Mouse (Mus musculus): ENCODE results near the gene Bend6. TPM values are rescaled to one million over a fixed set of nuclear protein-coding genes. Genes with fewer than 3 reads are reported as not detected.
A peak's percentile ranks its signal among the peaks of the same experiment; 100 is the strongest.

The Bend6 gene
- polyA plus RNA-seq, 1 experiment from 2014 or later, result 0.68 TPM

DNA sequence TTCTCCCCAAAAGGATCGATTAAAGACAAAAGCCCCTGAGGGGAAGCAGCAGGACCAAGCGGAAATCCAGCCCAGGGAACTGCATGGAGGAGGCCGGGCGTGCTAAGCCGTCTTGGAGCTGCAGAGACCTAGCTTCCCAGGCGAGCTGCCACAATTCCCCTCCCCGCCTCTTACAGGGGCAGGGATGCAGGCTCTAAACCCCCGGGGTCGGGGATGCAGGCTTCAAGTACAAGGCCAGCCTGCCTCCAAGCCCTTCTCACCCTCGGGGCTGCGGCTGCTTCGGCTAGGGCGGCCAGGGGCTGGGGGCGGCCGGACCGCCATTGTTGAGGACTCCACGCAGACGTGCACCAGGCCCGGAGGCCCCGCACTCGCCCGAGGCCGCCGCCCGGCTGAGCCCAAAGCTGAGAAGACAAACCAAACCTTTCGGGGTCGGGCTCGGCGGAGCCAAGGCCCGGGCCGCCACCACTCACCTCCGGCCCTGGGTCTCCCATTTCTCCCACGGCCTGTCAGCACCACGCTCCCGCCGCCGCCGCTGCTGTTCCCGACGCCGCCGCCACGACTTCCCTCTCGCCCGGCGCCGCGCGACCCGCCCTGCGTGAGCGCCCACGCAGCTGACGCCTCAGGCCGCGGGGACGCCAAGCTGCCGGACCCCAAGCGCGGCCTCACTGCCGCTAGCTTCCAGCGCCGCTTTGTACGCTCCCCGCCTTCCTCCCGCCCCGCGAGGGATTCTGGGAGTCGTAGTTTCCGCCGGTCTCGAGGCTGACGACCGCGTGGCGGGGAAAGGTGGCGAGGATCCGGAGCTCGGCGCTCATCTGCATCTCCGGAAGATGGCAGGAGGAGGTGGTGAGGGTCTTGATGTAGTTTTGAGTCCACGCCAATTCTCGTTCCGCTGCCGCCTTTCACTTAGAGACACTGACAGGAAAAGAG is 93.5 kb downstream of the Bend6 start, which contains the start of gene Zfp451:
Gene Zfp451 (minus strand): TSS at position 728 of the 927 bp plus-strand sequence.
- DNase-seq (ENCODE audit: low spot score), result peak; percentile 91

DNA sequence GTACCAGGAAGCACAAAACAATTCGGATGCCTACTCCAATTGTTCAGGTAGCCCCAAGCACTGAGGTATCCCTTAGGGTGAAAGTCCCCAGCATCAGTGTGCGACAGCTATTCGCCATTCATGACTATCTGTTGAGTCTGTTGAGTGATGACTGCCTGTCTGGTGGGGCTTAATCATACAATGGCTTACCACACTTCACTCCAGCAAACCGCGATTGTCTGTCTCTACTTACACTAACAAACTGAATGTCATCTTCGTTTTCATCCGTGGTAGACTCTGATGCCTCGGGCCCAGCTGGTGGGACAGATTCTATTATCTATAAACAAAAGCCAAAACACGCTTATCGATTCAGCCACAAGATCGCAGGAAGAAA is 94.1 kb downstream of the Bend6 start:
- peak; percentile 21 for DNase-seq (ENCODE audit: low spot score)

DNA sequence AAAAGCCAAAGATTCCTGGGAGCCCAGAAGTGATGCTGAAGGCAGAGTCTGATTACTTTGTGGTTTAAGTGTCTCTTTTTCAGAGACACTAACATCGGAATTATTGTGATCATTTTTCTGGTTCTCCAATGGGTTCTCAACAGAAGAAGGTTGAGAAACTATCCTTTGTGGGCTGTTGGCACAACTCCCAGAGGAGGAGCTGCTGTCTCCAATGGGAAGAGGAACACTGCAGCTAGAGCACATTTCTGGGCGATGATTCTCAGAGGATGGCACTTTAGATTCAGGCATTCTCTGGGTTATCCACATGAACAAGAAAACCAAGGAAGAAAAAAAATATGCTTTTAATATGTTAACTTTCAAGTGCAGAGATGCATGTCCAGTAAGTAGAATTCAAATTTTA is 104.3 kb downstream of the Bend6 start:
- no peak for DNase-seq (ENCODE audit: low spot score)

Other genes with a start within 250 kb of the Bend6 start
- gene Prim2, start 238.0 kb downstream of the Bend6 start, polyA plus RNA-seq (2015; fragmentation: Nextera tagmentation; extraction: Ambion mirVana), result 43.6 and 46.3 TPM in 2 replicates
- 7.8 and 9.6 TPM in 2 replicates for gene Rab23, start 187.9 kb downstream of the Bend6 start, polyA plus RNA-seq (2015; fragmentation: Nextera tagmentation; extraction: Ambion mirVana)
- 15.7 and 17.8 TPM in 2 replicates for gene Bag2, start 150.0 kb downstream of the Bend6 start, polyA plus RNA-seq (2015; fragmentation: Nextera tagmentation; extraction: Ambion mirVana)
- gene Zfp451, start 93.2 kb downstream of the Bend6 start, polyA plus RNA-seq (2015; fragmentation: Nextera tagmentation; extraction: Ambion mirVana), result 17.3 and 18.6 TPM in 2 replicates
- gene Dst, start 409 bp upstream of the Bend6 start, polyA plus RNA-seq (2015; fragmentation: Nextera tagmentation; extraction: Ambion mirVana), result 9.4 and 11.9 TPM in 2 replicates